Mouse (Mus musculus) gastrocnemius, adult 18-20 months (tissue): ENCODE measurements around the gene Olfr576. TPM values are rescaled to one million over a fixed set of nuclear protein-coding genes. Genes with fewer than 3 reads are reported as not detected.

ENCODE experiments used
- DNase-seq: peaks from one replicate; pipeline ENCODE4 v3.0.0; 2021; ENCODE audit warnings: low spot score
- long read RNA-seq, 2 experiments: library from polyadenylated mRNA; stranded (forward); transcript quantifications; one replicate each; pipeline ENCODE4 v2.0.0; 2021
- total RNA-seq, 2 experiments: library from RNA; stranded (reverse); gene quantifications; 2 replicates each; pipeline ENCODE4 v1.2.3; 2021

Olfr576 gene
- total RNA-seq, result not detected
- long read RNA-seq, experiment 1, result 0 reads
- long read RNA-seq, experiment 2, result 0 reads

GRCm38 (mm10) chr7:102962360-102962759 is at the start of gene Olfr576:
Gene Olfr576 (plus strand): TSS chr7:102962660.
- DNase-seq, result no peak

GRCm38 (mm10) chr7:102915261-102915660 is 47.2 kb upstream of the Olfr576 start:
- no peak for DNase-seq

DNA sequence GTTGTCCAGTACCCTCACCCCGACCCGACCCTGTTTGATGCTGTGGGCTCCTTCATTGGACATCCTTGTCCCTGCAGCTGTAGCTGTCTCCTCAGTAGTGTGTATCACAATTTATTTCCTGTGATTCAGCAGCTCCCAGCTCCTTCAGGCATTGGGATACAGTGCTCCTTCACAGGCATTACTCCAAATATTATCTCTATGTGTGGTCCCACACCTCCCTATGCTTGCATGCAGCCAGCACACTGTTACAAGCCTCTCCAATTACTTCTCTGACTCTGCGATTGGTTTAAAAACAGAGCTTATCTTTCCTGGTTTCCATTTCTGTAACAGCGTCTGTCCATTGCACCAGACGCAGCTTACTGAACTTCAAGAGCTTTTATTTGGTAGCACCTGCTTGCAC is 46.1 kb upstream of the Olfr576 start:
- DNase-seq, result no peak

- DNase-seq, result no peak
Observed at GRCm38 (mm10) chr7:102917032-102917875, 45.2 kb upstream of the Olfr576 start, which contains the start of gene Olfr571. Gene Olfr571 (minus strand): TSS chr7:102917536.

DNA sequence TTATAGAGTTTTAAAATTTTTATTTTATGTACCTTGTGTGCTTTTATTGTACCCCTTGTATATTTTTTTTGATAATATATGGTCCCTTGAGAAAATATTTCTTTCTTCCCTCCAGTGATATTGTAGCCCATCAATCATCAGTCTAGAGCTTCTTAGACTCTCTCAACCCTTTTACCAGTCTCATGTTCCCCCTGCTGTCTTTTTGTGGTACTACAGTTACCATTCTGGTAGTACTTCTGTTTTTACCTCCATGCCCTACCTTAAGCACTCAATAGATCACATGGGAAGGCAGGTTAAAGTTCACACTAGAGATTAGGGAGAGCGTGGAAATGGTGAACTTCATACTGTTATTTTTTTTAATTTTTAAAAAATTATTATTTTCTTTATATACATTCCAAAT is 42.8 kb upstream of the Olfr576 start:
- DNase-seq, result no peak

DNA sequence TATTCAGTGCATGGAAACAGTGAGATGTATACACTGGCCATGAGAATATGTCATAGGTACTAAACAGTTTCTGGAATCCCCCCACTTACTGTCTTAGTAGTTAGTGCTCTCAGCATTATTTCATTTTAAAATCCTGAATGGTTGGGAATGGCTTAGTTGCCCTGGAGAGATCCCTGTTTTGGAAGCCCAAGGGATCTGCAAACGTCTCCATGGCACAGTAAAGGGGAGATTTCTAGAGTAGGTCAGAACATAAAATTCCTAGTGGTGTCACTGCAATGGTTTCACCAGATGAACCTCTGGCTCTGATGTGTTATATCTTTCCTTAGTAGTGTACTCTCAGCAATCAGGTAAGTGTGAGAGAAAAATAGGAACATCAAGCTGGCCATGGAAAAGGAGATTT is 38.4 kb upstream of the Olfr576 start, which contains the start of gene Olfr572:
Olfr572 (plus strand) TSS at position 301 of the 400 bp plus-strand sequence.
- DNase-seq, result no peak

DNA sequence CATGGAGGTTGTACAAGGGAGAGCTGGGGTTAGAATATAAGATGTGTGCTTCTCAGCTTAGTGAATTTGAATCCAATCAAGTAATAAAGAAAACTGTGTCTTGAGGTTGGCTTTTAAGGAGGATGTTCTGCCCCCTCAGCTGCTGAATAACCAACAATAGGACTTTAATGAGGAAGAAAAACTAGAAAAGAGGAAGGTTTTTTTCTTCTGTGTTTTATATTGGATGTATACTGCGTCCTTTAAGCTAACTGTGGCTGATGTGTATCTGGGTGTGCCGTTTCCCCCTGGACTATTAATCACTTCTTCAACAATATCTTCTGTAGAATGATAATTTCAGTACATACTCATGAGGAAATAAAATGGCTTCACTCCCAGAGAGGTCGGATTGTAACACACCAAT is 35.4 kb upstream of the Olfr576 start:
- no peak for DNase-seq

GRCm38 (mm10) chr7:102942475-102942874 is 20.0 kb upstream of the Olfr576 start, which contains the start of gene Olfr573-ps1:
Gene Olfr573-ps1 (minus strand): TSS chr7:102942575.
- DNase-seq, result no peak

GRCm38 (mm10) chr7:102943417-102943816 is 19.0 kb upstream of the Olfr576 start:
- DNase-seq, result no peak

DNA sequence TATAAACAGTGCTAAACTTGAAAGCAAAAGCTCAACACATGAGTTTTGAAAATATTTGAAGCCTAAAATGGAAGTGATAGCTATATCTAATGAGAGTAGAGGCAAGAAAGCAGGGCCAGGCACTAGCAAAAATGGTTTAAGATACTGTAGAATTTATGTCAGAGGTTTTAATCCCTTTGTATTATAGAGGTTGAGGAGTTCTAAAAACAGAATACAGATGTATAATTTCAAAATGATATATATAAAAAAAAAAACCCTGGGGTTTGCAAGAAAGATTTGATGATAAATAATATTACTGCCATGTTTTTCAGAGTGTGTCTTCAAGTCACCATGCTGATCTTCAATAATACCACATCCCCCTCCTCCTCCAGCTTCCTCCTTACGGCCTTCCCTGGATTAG is 14.3 kb upstream of the Olfr576 start, which contains the start of gene Olfr574:
Olfr574 (plus strand) TSS at position 301 of the 400 bp plus-strand sequence.
- DNase-seq, result no peak

DNA sequence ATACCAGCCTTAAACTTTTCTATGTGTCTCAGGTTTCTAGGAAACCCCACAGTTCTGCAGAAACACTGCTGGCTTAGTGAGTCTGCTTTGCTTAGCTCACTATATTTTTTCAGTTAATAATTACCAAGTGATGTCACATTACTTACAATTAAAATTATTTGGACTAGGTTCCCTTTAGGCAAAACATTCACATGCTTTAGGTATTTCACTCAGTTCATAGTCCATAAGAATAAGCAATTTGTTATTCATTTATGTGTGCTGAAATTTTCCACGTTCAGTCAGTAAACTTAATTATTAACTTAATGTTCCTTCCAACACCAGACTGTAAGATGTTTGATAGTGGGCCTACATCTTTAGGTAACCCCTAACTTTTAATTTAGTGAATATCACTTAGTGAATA is 11.7 kb upstream of the Olfr576 start:
- DNase-seq, result no peak

DNA sequence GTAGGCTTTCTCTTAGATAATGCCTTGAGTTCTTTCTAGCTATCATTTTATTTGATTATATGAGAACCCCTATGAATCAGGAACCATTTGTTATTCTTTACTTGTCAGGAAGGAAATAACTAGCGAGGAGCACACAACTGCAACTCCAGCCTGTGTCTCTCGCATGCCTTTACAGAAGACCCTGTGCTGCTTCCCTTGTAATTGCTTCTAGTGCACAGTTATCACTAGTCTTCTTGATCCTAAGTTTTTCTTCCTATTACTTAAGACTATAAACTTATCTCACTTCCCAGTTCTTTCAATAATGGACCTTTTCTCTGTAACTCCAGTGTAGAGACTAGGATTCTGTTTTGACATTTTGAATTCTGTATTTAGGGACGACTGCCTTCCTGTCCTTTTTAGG is 4.3 kb upstream of the Olfr576 start:
- no peak for DNase-seq

DNA sequence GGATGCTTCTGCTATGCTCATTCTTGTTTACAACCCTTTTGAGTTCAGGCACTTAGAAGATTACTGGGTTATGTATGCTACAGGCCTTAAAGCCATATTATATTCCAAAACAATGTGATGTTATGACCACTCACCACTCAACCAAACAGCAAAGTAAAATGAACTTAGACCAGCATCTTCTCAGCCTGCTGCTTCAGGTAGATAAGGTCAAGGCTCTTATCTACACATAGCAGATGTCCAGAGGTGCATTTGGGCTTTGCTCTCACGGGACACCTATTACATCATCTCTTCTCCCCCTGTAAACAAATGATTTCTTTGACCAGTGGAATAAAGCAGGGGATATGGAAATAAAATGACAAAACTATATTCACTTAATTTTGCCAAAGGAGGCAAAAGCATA is 3.9 kb upstream of the Olfr576 start, which contains the start of gene Olfr575:
Olfr575 (minus strand) TSS at position 183 of the 400 bp plus-strand sequence.
- no peak for DNase-seq

DNA sequence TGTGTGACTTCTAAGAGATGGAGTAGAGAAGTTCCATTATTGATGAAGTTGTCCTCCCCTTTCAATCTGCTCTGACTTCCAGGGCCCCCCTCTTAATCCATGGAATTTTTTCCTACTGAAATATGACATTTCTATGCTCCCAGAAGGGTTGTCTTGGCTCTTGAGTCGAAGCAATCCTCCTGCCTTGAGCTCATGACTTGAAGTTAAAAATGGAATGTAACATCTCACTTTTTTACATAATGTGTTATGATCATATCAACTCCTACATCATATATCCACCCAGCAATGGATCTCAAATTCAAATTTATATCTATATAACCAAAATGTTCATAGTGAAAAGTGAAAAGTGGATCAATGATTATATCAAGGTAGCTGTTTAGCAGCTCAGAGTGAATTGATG is 11.9 kb downstream of the Olfr576 start:
- DNase-seq, result no peak

DNA sequence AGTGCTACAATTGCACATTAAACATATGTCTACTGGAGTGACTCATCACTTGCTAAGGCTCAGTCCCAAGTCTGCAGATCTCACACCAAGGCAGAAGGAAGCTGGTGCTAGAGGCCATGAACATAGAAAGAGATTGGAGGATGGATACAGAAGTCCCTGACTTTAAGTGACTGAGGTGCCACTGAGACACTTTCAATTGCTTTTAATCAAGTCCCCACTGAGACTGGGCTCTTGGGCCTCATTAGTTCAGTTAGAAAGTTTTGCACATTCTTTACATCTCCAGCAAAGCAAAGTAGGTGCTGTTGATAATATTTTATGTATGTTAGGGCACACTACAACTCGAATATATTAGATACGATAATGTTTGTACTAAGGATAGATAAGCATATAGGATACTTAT is 13.4 kb downstream of the Olfr576 start, which contains the start of gene Olfr577:
Olfr577 (minus strand) TSS at position 101 of the 400 bp plus-strand sequence.
- no peak for DNase-seq

GRCm38 (mm10) chr7:102989224-102989623 is 26.8 kb downstream of the Olfr576 start, which contains the start of gene Olfr578:
Gene Olfr578 (minus strand): TSS chr7:102989324.
- DNase-seq, result no peak

Other genes with a start within 250 kb of the Olfr576 start
- gene Olfr33, start 243.6 kb upstream of the Olfr576 start, total RNA-seq, result not detected
- gene Olfr559, start 235.2 kb upstream of the Olfr576 start, total RNA-seq, result not detected
- gene Olfr560, start 203.3 kb upstream of the Olfr576 start, total RNA-seq, result not detected
- under 1 TPM; 0.21 to 0.40 TPM for gene Olfr78, start 203.2 kb upstream of the Olfr576 start, total RNA-seq
- not detected for gene Olfr561, start 191.4 kb upstream of the Olfr576 start, total RNA-seq
- not detected for gene Olfr564, start 159.2 kb upstream of the Olfr576 start, total RNA-seq
- not detected for gene Olfr566, start 103.9 kb upstream of the Olfr576 start, total RNA-seq
- not detected for gene Olfr568, start 85.5 kb upstream of the Olfr576 start, total RNA-seq
- not detected for gene Olfr569, start 71.8 kb upstream of the Olfr576 start, total RNA-seq
- not detected for gene Olfr570, start 68.1 kb upstream of the Olfr576 start, total RNA-seq
- not detected for gene Olfr571, start 45.1 kb upstream of the Olfr576 start, total RNA-seq
- gene Olfr572, start 38.3 kb upstream of the Olfr576 start, total RNA-seq, result not detected
- gene Olfr573-ps1, start 20.1 kb upstream of the Olfr576 start, total RNA-seq, result not detected
- not detected for gene Olfr574, start 14.2 kb upstream of the Olfr576 start, total RNA-seq
- gene Olfr575, start 3.9 kb upstream of the Olfr576 start, total RNA-seq, result not detected
- not detected for gene Olfr577, start 13.3 kb downstream of the Olfr576 start, total RNA-seq
- gene Olfr578, start 26.7 kb downstream of the Olfr576 start, total RNA-seq, result not detected
- not detected for gene Olfr582, start 75.4 kb downstream of the Olfr576 start, total RNA-seq
- not detected for gene Olfr583, start 88.6 kb downstream of the Olfr576 start, total RNA-seq
- not detected for gene Olfr584, start 119.2 kb downstream of the Olfr576 start, total RNA-seq
- gene Olfr585, start 135.1 kb downstream of the Olfr576 start, total RNA-seq, result not detected
- gene Olfr586, start 163.0 kb downstream of the Olfr576 start, total RNA-seq, result not detected
- gene Olfr588-ps1, start 178.2 kb downstream of the Olfr576 start, total RNA-seq, result not detected
- not detected for gene Olfr589, start 193.7 kb downstream of the Olfr576 start, total RNA-seq
- not detected for gene Olfr591, start 215.7 kb downstream of the Olfr576 start, total RNA-seq
- gene Olfr592, start 222.1 kb downstream of the Olfr576 start, total RNA-seq, result not detected
- gene Olfr593, start 249.2 kb downstream of the Olfr576 start, total RNA-seq, result not detected